Mouse (Mus musculus) hindbrain, embryonic 15.5 days (tissue): ENCODE measurements at regions not wholly inside any gene's neighbourhood (a gene's known extent, or its start where the extent isn't known, plus 50 kb on each side); places are given as distances from the start of the nearest gene placed in this dataset.

Source experiments
- ATAC-seq: fragments of 200-750 bp; cut with Nextera tagmentation; 2 replicates; pipeline ENCODE4 v1.8.0; 2017; ENCODE audit warnings: low read depth, moderate number of reproducible peaks, moderate TSS enrichment; ENCODE audit not compliant: low FRiP score
- H3K27ac ChIP-seq: fragments of 300-500 bp; sonication (generic); replicated peaks from 2 replicates; pipeline ENCODE4 v1.5.1; 2015; ENCODE audit warnings: mild to moderate bottlenecking, inconsistent platforms
- H3K27me3 ChIP-seq: fragments of 300-500 bp; sonication (generic); 2 replicates; pipeline ENCODE4 v1.6.1; 2015; ENCODE audit warnings: control low read depth, inconsistent platforms
- H3K36me3 ChIP-seq: fragments of 300-500 bp; sonication (generic); 2 replicates; pipeline ENCODE4 v1.6.1; 2015; ENCODE audit warnings: control low read depth, inconsistent platforms
- H3K4me1 ChIP-seq: fragments of 300-500 bp; sonication (generic); replicated peaks from 2 replicates; pipeline ENCODE4 v1.6.1; 2015; ENCODE audit warnings: control low read depth, inconsistent platforms
- H3K4me2 ChIP-seq: fragments of 300-500 bp; sonication (generic); 2 replicates; pipeline ENCODE4 v1.6.1; 2015; ENCODE audit warnings: moderate library complexity, mild to moderate bottlenecking, inconsistent platforms
- H3K4me3 ChIP-seq: fragments of 300-500 bp; sonication (generic); 2 replicates; pipeline ENCODE4 v1.5.1; 2015; ENCODE audit warnings: mild to moderate bottlenecking, inconsistent platforms
- H3K9ac ChIP-seq: fragments of 300-500 bp; sonication (generic); 2 replicates; pipeline ENCODE4 v1.6.1; 2015; ENCODE audit warnings: inconsistent platforms
- H3K9me3 ChIP-seq: fragments of 300-500 bp; sonication (generic); 2 replicates; pipeline ENCODE4 v1.6.1; 2016; ENCODE audit warnings: control low read depth, inconsistent platforms
- WGBS: fragments of 180-500 bp; shearing (Covaris S2); methylation state at CpG from one replicate; pipeline ENCODE4 v1.1.7; 2015; 5-methylcytosine and 5-hydroxymethylcytosine counted together

GRCm38 (mm10) chr6:93422253-93422652 is 479.0 kb upstream of the Adamts9 start:
- Histone ChIP-seq H3K4me3 (no peak overlapping the region), H3K36me3 (no peaks in the 10 kb centered on the region), H3K4me1 (no peaks in the 10 kb centered on the region), H3K9ac (no peak overlapping the region), H3K9me3 (no peaks in the 10 kb centered on the region), H3K27ac (no peak overlapping the region), H3K4me2 (no peak overlapping the region), H3K27me3 (no peaks in the 10 kb centered on the region)
- 83% methylated on average over 4 of the region's 4 CpGs for WGBS
- ATAC-seq = no peak

GRCm38 (mm10) chr6:93417625-93418024 is 474.3 kb upstream of the Adamts9 start:
- Histone ChIP-seq H3K9ac (no peak overlapping the region), H3K27me3 (no peaks in the 10 kb centered on the region), H3K36me3 (no peaks in the 10 kb centered on the region), H3K4me3 (no peak overlapping the region), H3K4me1 (no peaks in the 10 kb centered on the region), H3K4me2 (no peak overlapping the region), H3K27ac (no peak overlapping the region), H3K9me3 (no peaks in the 10 kb centered on the region)
- WGBS = 89% methylated on average over 6 of the region's 6 CpGs
- no peak for ATAC-seq

GRCm38 (mm10) chr6:93416006-93416405 is 472.7 kb upstream of the Adamts9 start:
- Histone ChIP-seq H3K4me1 (no peaks in the 10 kb centered on the region), H3K4me2 (no peak overlapping the region), H3K9me3 (no peaks in the 10 kb centered on the region), H3K36me3 (no peaks in the 10 kb centered on the region), H3K9ac (no peak overlapping the region), H3K4me3 (no peak overlapping the region), H3K27me3 (no peaks in the 10 kb centered on the region), H3K27ac (no peak overlapping the region)
- 33% methylated on average over 1 of the region's 1 CpGs for WGBS
- no peak for ATAC-seq

GRCm38 (mm10) chr6:93411077-93411452 is 467.8 kb upstream of the Adamts9 start:
- H3K36me3 ChIP-seq = no peaks in the 10 kb centered on the region
- no peak overlapping the region for H3K4me2 ChIP-seq
- H3K4me1 ChIP-seq = no peaks in the 10 kb centered on the region; the same call in 1 of the 2 replicates
- no peak overlapping the region for H3K9ac ChIP-seq
- H3K27me3 ChIP-seq = no peaks in the 10 kb centered on the region
- H3K9me3 ChIP-seq = no peaks in the 10 kb centered on the region
- no peak for ATAC-seq
- WGBS = 55% methylated on average over 3 of the region's 3 CpGs
- H3K4me3 ChIP-seq = no peak overlapping the region
- H3K27ac ChIP-seq = no peak overlapping the region

GRCm38 (mm10) chr6:93410416-93411076 is 467.3 kb upstream of the Adamts9 start:
- Histone ChIP-seq H3K36me3 (no peaks in the 10 kb centered on the region), H3K9ac (no peak overlapping the region), H3K4me2 (no peak overlapping the region), H3K4me3 (no peak overlapping the region), H3K27ac (no peak overlapping the region), H3K4me1 (no peaks in the 10 kb centered on the region; the same call in 1 of the 2 replicates), H3K9me3 (no peaks in the 10 kb centered on the region), H3K27me3 (no peaks in the 10 kb centered on the region)
- no peak for ATAC-seq
- WGBS = 47% methylated on average over 5 of the region's 5 CpGs

GRCm38 (mm10) chr6:93398551-93398950 is 455.3 kb upstream of the Adamts9 start:
- no peaks in the 10 kb centered on the region for H3K27me3 ChIP-seq
- H3K9me3 ChIP-seq = no peaks in the 10 kb centered on the region
- H3K27ac ChIP-seq = no peak overlapping the region
- H3K4me1 ChIP-seq = peaks cover 4% of the 10 kb centered on the region; the same call in 1 of the 2 replicates
- no peak overlapping the region for H3K9ac ChIP-seq
- 73% methylated on average over 2 of the region's 2 CpGs for WGBS
- H3K4me3 ChIP-seq = no peak overlapping the region
- ATAC-seq = no peak
- no peaks in the 10 kb centered on the region for H3K36me3 ChIP-seq
- no peak overlapping the region for H3K4me2 ChIP-seq

- peaks cover 4% of the 10 kb centered on the region; the same call in 1 of the 2 replicates for H3K4me1 ChIP-seq
- H3K36me3 ChIP-seq = no peaks in the 10 kb centered on the region
- no peak for ATAC-seq
- H3K27me3 ChIP-seq = no peaks in the 10 kb centered on the region
- H3K4me3 ChIP-seq = no peak overlapping the region
- WGBS = 39% methylated on average over 5 of the region's 5 CpGs
- no peak overlapping the region for H3K27ac ChIP-seq
- no peak overlapping the region for H3K9ac ChIP-seq
- no peak overlapping the region for H3K4me2 ChIP-seq
- no peaks in the 10 kb centered on the region for H3K9me3 ChIP-seq
Observed at GRCm38 (mm10) chr6:93397074-93397473, 453.8 kb upstream of the Adamts9 start.

GRCm38 (mm10) chr6:93395952-93396351 is 452.7 kb upstream of the Adamts9 start:
- Histone ChIP-seq H3K9me3 (no peaks in the 10 kb centered on the region), H3K36me3 (no peaks in the 10 kb centered on the region), H3K27ac (no peak overlapping the region), H3K4me1 (peaks cover 4% of the 10 kb centered on the region; the same call in 1 of the 2 replicates), H3K27me3 (no peaks in the 10 kb centered on the region), H3K4me3 (no peak overlapping the region), H3K9ac (no peak overlapping the region), H3K4me2 (no peak overlapping the region)
- WGBS = 52% methylated on average over 7 of the region's 7 CpGs
- no peak for ATAC-seq

GRCm38 (mm10) chr6:93395296-93395695 is 452.0 kb upstream of the Adamts9 start:
- WGBS = 33% methylated on average over 6 of the region's 6 CpGs
- Histone ChIP-seq H3K4me3 (no peak overlapping the region), H3K4me2 (no peak overlapping the region), H3K27me3 (no peaks in the 10 kb centered on the region), H3K9ac (no peak overlapping the region), H3K27ac (no peak overlapping the region), H3K4me1 (peaks cover 4% of the 10 kb centered on the region; the same call in 1 of the 2 replicates), H3K9me3 (no peaks in the 10 kb centered on the region), H3K36me3 (no peaks in the 10 kb centered on the region)
- ATAC-seq = no peak

- Histone ChIP-seq H3K36me3 (no peaks in the 10 kb centered on the region), H3K4me3 (no peak overlapping the region), H3K4me2 (no peak overlapping the region), H3K4me1 (peaks cover 4% of the 10 kb centered on the region; the same call in 1 of the 2 replicates), H3K27ac (no peak overlapping the region), H3K9me3 (no peaks in the 10 kb centered on the region), H3K27me3 (no peaks in the 10 kb centered on the region), H3K9ac (no peak overlapping the region)
- no peak for ATAC-seq
- 79% methylated on average over 5 of the region's 5 CpGs for WGBS
Observed at GRCm38 (mm10) chr6:93393551-93393950, 450.3 kb upstream of the Adamts9 start.

- 73% methylated on average over 6 of the region's 6 CpGs for WGBS
Observed at GRCm38 (mm10) chr6:93392402-93392801, 449.1 kb upstream of the Adamts9 start.

GRCm38 (mm10) chr6:93391166-93391565 is 447.9 kb upstream of the Adamts9 start:
- WGBS = 66% methylated on average over 5 of the region's 5 CpGs
- H3K36me3 ChIP-seq = no peaks in the 10 kb centered on the region
- ATAC-seq = no peak

More at GRCm38 (mm10) chr6:93392402-93392801, 449.1 kb upstream of the Adamts9 start:
- Histone ChIP-seq H3K36me3 (no peaks in the 10 kb centered on the region), H3K4me3 (no peak overlapping the region), H3K9me3 (no peaks in the 10 kb centered on the region), H3K27me3 (no peaks in the 10 kb centered on the region), H3K27ac (no peak overlapping the region), H3K4me2 (no peak overlapping the region), H3K9ac (no peak overlapping the region), H3K4me1 (peaks cover 4% of the 10 kb centered on the region; the same call in 1 of the 2 replicates)
- ATAC-seq = no peak

GRCm38 (mm10) chr6:93371341-93371740 is 428.0 kb upstream of the Adamts9 start:
- 85% methylated on average over 6 of the region's 6 CpGs for WGBS
- H3K4me2 ChIP-seq = no peak overlapping the region
- H3K9me3 ChIP-seq = no peaks in the 10 kb centered on the region
- H3K9ac ChIP-seq = no peak overlapping the region
- H3K4me1 ChIP-seq = no peaks in the 10 kb centered on the region
- H3K27ac ChIP-seq = no peak overlapping the region
- H3K4me3 ChIP-seq = no peak overlapping the region
- no peaks in the 10 kb centered on the region for H3K27me3 ChIP-seq
- no peak for ATAC-seq
- no peaks in the 10 kb centered on the region for H3K36me3 ChIP-seq

More at GRCm38 (mm10) chr6:93391166-93391565, 447.9 kb upstream of the Adamts9 start:
- no peak overlapping the region for H3K4me3 ChIP-seq
- H3K4me1 ChIP-seq = peaks cover 4% of the 10 kb centered on the region; the same call in 1 of the 2 replicates
- no peak overlapping the region for H3K9ac ChIP-seq
- no peaks in the 10 kb centered on the region for H3K27me3 ChIP-seq
- H3K27ac ChIP-seq = no peak overlapping the region
- H3K9me3 ChIP-seq = no peaks in the 10 kb centered on the region
- no peak overlapping the region for H3K4me2 ChIP-seq
